8 mouse cellular contexts compared by ENCODE assay signal in genomic region chr9:27300188-27300691, GRCm38 (mm10). TPM values are rescaled to one million over a fixed set of nuclear protein-coding genes. Genes with fewer than 3 reads are reported as not detected.
A peak's percentile ranks its signal among the peaks of the same experiment; 100 is the strongest.
DNase-seq lines count a peak whose midpoint lies in the region; ATAC-seq lines count a peak whose summit lies in the region.

No protein-coding gene starts in this region.

- H3K9me3 ChIP-seq in megakaryocyte, embryonic 14.5 days = peaks cover 14% of the 10 kb centered on the region
- H3K9me3 ChIP-seq in heart, embryonic 16.5 days (replicated peaks; ENCODE audit: control insufficient read depth, low read length) = no peaks in the 10 kb centered on the region
- no peaks in the 10 kb centered on the region for H3K9me3 ChIP-seq in midbrain, embryonic 14.5 days (ENCODE audit: control insufficient read depth, low read length)

- no peak overlapping the region; the same call in 1 of the 2 replicates for H3K27ac ChIP-seq in heart, embryonic 16.5 days (ENCODE audit: low read length)
- peak overlapping the region; percentile 84; the same call in 1 of the 2 replicates for H3K27ac ChIP-seq in midbrain, embryonic 14.5 days (replicated peaks; ENCODE audit: low read depth, low read length)

- H3K4me2 ChIP-seq in heart, embryonic 16.5 days (ENCODE audit: low read depth, low read length) = peak overlapping the region; percentile 98
- H3K4me2 ChIP-seq in midbrain, embryonic 14.5 days (ENCODE audit: low read length) = peak overlapping the region; percentile 95

- H3K4me3 ChIP-seq in megakaryocyte, embryonic 14.5 days (replicated peaks) = peak overlapping the region; percentile 88
- peak overlapping the region; percentile 78 for H3K4me3 ChIP-seq in heart, embryonic 16.5 days (ENCODE audit: low read length)
- peak overlapping the region; percentile 67 for H3K4me3 ChIP-seq in midbrain, embryonic 14.5 days (replicated peaks; ENCODE audit: low read depth, low read length)

- peak overlapping the region; percentile 62 for H3K9ac ChIP-seq in heart, embryonic 16.5 days (ENCODE audit: low read length)
- peak overlapping the region; percentile 59 for H3K9ac ChIP-seq in midbrain, embryonic 14.5 days (replicated peaks; ENCODE audit: low read length)

- WGBS in heart, embryonic 16.5 days = under 1% methylated on average over 32 of the region's 32 CpGs
- under 1% methylated on average over 32 of the region's 32 CpGs for WGBS in midbrain, embryonic 14.5 days

- peaks cover 84% of the 10 kb centered on the region for H3K27me3 ChIP-seq in megakaryocyte, embryonic 14.5 days (replicated peaks)
- peaks cover 30% of the 10 kb centered on the region for H3K27me3 ChIP-seq in heart, embryonic 16.5 days (ENCODE audit: control insufficient read depth, insufficient read depth, low read length)
- no peaks in the 10 kb centered on the region for H3K27me3 ChIP-seq in midbrain, embryonic 14.5 days (ENCODE audit: control insufficient read depth, insufficient read depth, low read length)

- peaks cover 19% of the 10 kb centered on the region for H3K4me1 ChIP-seq in megakaryocyte, embryonic 14.5 days
- peaks cover 21% of the 10 kb centered on the region for H3K4me1 ChIP-seq in heart, embryonic 16.5 days (ENCODE audit: control insufficient read depth, insufficient read depth, low read length)
- peaks cover 35% of the 10 kb centered on the region for H3K4me1 ChIP-seq in midbrain, embryonic 14.5 days (ENCODE audit: control insufficient read depth, insufficient read depth, low read length)

- DNase-seq in cerebellum, postnatal 14 days = peak; percentile 72 to 73
- DNase-seq in kidney, postnatal 25 days = peak; percentile 18 to 49
- peak; percentile 70 for DNase-seq in midbrain, embryonic 14.5 days
- no peak for DNase-seq in natural killer cell, adult 2 months (ENCODE audit: low spot score in 2 of 2)
- DNase-seq in layer of hippocampus, postnatal 25 days (ENCODE audit: extremely low spot score in 1 of 2, low spot score in 1 of 2) = no peak

- no peaks in the 10 kb centered on the region for H3K36me3 ChIP-seq in megakaryocyte, embryonic 14.5 days (replicated peaks; ENCODE audit: low read length)
- H3K36me3 ChIP-seq in heart, embryonic 16.5 days (ENCODE audit: control insufficient read depth, insufficient read depth) = no peaks in the 10 kb centered on the region
- H3K36me3 ChIP-seq in midbrain, embryonic 14.5 days (ENCODE audit: control insufficient read depth, insufficient read depth, low read length) = no peaks in the 10 kb centered on the region

- no peak for ATAC-seq in megakaryocyte, adult 5-6 weeks (ENCODE audit: poor library complexity, severe bottlenecking)
- no peak for ATAC-seq in heart, embryonic 16.5 days (replicated peaks; ENCODE audit: extremely low read depth, insufficient read depth, low FRiP score)
- no peak for ATAC-seq in midbrain, embryonic 14.5 days (ENCODE audit: low FRiP score, low TSS enrichment)

RNA-seq across cellular contexts. Expression of gene Igsf9b, which starts 1.2 kb away (rescaled TPM):
- polyA plus RNA-seq in megakaryocyte, embryonic 14.5 days (2012; ENCODE audit: insufficient read depth, low replicate concordance) = not detected in 2 replicates
- not detected in 2 replicates for total RNA-seq in megakaryocyte, adult 5-6 weeks (2015)
- total RNA-seq in megakaryocyte, adult 5-6 weeks (2017) = 0.08 and 0.33 TPM in 2 replicates
- polyA plus RNA-seq in heart, embryonic 16.5 days (2015; fragmentation: Nextera tagmentation; extraction: Ambion mirVana) = 3.5 and 4.0 TPM in 2 replicates
- 12.0 and 15.2 TPM in 2 replicates for polyA plus RNA-seq in midbrain, embryonic 14.5 days (2014; fragmentation: Nextera tagmentation; extraction: Ambion mirVana)
- 10 to 100 TPM; 26.0 to 37.2 TPM for total RNA-seq in layer of hippocampus, postnatal 25 days (2021)

Comparison
In these comparisons a context has a peak if more than half of its experiments do, and no peak if none do; other contexts are left out.
1. DNase-seq: peak in cerebellum, postnatal 14 days (2 of 2), kidney, postnatal 25 days (2 of 2) and midbrain, embryonic 14.5 days (single experiment); none in natural killer cell, adult 2 months (0 of 2) and layer of hippocampus, postnatal 25 days (0 of 2).
2. Peak in every context shown above with its lines, with median percentiles within 50 percentile points of each other: H3K4me3 ChIP-seq.